Mouse (Mus musculus) forebrain, embryonic 14.5 days (tissue): ENCODE results near the gene Fibp. TPM values are rescaled to one million over a fixed set of nuclear protein-coding genes. Genes with fewer than 3 reads are reported as not detected.
A peak's percentile ranks its signal among the peaks of the same experiment; 100 is the strongest.
"Not testable (repeated sequence)": the region's sequence is repeated elsewhere in the genome, so short reads cannot be mapped to it uniquely, and the experiment has no call there.

Experiments
- ATAC-seq: fragments of 200-750 bp; cut with Nextera tagmentation; 2 replicates; pipeline ENCODE4 v1.8.0; 2017; ENCODE audit warnings: mild to moderate bottlenecking, moderate library complexity
- DNase-seq: peaks from one replicate; pipeline ENCODE4 v3.0.0-alpha.2; 2015; ENCODE audit warnings: low spot score
- H3K27ac ChIP-seq: fragments of 300-500 bp; sonication (generic); 2 replicates; pipeline ENCODE4 v1.5.1; 2014; ENCODE audit warnings: low read depth, mild to moderate bottlenecking, control low read depth, low read length, moderate library complexity
- H3K27me3 ChIP-seq: fragments of 300-500 bp; sonication (generic); replicated peaks from 2 replicates; pipeline ENCODE4 v1.6.1; 2014; ENCODE audit warnings: low read length, control low read depth, mixed read lengths; ENCODE audit not compliant: control insufficient read depth, insufficient read depth
- H3K36me3 ChIP-seq: fragments of 300-500 bp; sonication (generic); 2 replicates; pipeline ENCODE4 v1.6.1; 2014; ENCODE audit warnings: low read length, control low read depth; ENCODE audit not compliant: control insufficient read depth, insufficient read depth
- H3K4me1 ChIP-seq: fragments of 300-500 bp; sonication (generic); 2 replicates; pipeline ENCODE4 v1.6.1; 2014; ENCODE audit warnings: antibody characterized with exemption, low read length, control low read depth; ENCODE audit not compliant: control insufficient read depth, insufficient read depth
- H3K4me2 ChIP-seq: fragments of 300-500 bp; sonication (generic); 2 replicates; pipeline ENCODE4 v1.6.1; 2014; ENCODE audit warnings: mild to moderate bottlenecking, control low read depth, low read length
- H3K4me3 ChIP-seq: fragments of 300-500 bp; sonication (generic); 2 replicates; pipeline ENCODE4 v1.5.1; 2014; ENCODE audit warnings: low read depth, low read length, control low read depth
- H3K9ac ChIP-seq: fragments of 300-500 bp; sonication (generic); 2 replicates; pipeline ENCODE4 v1.6.1; 2014; ENCODE audit warnings: mild to moderate bottlenecking, low read length, control low read depth, moderate library complexity
- H3K9me3 ChIP-seq: fragments of 300-500 bp; sonication (generic); replicated peaks from 2 replicates; pipeline ENCODE4 v1.6.1; 2016; ENCODE audit warnings: low read length, control low read depth, mixed read lengths; ENCODE audit not compliant: control insufficient read depth
- WGBS: fragments of 180-500 bp; shearing (Covaris S2); extraction: QIAGEN DNeasy Blood & Tissue Kit; methylation state at CpG from one replicate; pipeline ENCODE4 v1.1.7; 2014; 5-methylcytosine and 5-hydroxymethylcytosine counted together
- polyA plus RNA-seq: library from polyadenylated mRNA; unstranded; fragments of >200 nt; fragmentation: Nextera tagmentation; extraction: Ambion mirVana; gene quantifications from 2 replicates; pipeline ENCODE4 v1.2.1, GENCODE M21; 2014

Gene Fibp
- polyA plus RNA-seq, 1 experiment from 2014 or later = 167 TPM

- Histone ChIP-seq H3K4me2 (peak within 1 kb of the TSS; percentile 80), H3K4me1 (peaks cover 14% of the 10 kb centered on the region), H3K4me3 (peak within 1 kb of the TSS; percentile 49), H3K36me3 (peaks cover 45% of the 10 kb centered on the region), H3K9ac (peak within 1 kb of the TSS; percentile 70), H3K27me3 (no peaks in the 10 kb centered on the region), H3K9me3 (no peaks in the 10 kb centered on the region), H3K27ac (peak within 1 kb of the TSS; percentile 97)
- DNase-seq (peak; percentile 96), ATAC-seq (peak; percentile 55)
- under 1% methylated on average over 39 of the region's 39 CpGs for WGBS
Observed at GRCm38 (mm10) chr19:5487768-5488550, 27.5 kb downstream of the Fibp start, which contains the start of gene Mus81. Mus81 (minus strand) TSS chr19:5488402.

- peak overlapping the region; percentile 49 for H3K4me3 ChIP-seq
- H3K4me2 ChIP-seq = peak overlapping the region; percentile 80
- WGBS = under 1% methylated on average over 26 of the region's 26 CpGs
- H3K9me3 ChIP-seq = no peaks in the 10 kb centered on the region
- peak; percentile 97 for DNase-seq
- H3K36me3 ChIP-seq = peaks cover 45% of the 10 kb centered on the region
- no peaks in the 10 kb centered on the region for H3K27me3 ChIP-seq
- peak; percentile 75 for ATAC-seq
- peak overlapping the region; percentile 97 for H3K27ac ChIP-seq
- H3K4me1 ChIP-seq = peaks cover 14% of the 10 kb centered on the region
- H3K9ac ChIP-seq = peak overlapping the region; percentile 70
Observed at GRCm38 (mm10) chr19:5488878-5489571, 28.6 kb downstream of the Fibp start.

DNA sequence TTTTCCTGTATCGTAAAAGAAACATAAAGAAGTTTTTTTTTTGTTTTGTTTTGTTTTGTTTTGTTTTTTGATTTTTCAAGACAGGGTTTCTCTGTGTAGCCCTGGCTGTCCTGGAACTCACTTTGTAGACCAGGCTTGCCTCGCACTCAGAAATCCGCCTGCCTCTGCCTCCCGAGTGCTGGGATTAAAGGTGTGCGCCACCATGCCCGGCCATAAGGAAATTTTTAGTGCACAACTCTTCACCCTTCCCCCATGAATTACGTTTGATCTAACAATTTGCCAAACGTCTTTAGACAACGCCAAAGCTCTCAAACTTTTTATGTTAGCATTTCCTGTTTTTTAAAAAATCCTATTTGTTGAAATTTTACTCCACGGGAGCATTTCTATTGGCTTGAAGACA is 29.3 kb downstream of the Fibp start:
- DNase-seq, ATAC-seq: not testable (repeated sequence)

DNA sequence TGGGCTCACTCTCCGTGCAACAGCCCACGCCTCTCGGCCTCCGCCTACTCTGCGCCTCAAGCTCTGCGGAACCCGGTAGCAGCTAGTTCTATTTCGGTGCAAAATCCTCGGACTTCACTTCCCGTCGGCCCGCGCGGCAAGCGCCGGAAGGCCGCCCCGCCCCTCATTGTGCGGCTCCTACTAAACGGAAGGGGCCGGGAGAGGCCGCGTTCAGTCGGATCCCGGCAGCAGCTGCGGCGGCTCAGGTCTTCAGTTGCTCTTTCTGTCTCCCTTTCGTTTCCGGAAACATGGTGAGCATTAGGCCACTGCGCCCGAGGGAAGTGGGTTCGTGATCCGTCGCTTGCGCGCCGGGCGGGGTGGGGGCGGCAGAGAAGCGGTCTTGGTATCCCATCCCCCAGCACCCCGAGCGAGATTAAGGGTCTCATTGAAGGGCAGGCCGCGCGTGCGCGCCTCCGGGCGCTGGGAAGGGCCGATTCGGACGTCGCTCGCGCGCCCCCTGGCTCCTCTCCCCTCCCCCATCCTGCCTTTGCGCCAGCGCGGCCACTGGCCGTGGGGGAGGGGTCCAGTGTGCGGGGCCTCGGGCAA is 30.0 kb downstream of the Fibp start, which contains the start of gene Cfl1:
Gene Cfl1, plus strand, starts transcription at position 143 of the 585 bp plus-strand sequence.
- peaks cover 14% of the 10 kb centered on the region for H3K4me1 ChIP-seq
- DNase-seq (peak; percentile 98), ATAC-seq (peak; percentile 80)
- peak within 1 kb of the TSS; percentile 80 for H3K4me2 ChIP-seq
- under 1% methylated on average over 45 of the region's 62 CpGs for WGBS
- H3K4me3 ChIP-seq = peak within 1 kb of the TSS; percentile 100
- H3K27me3 ChIP-seq = no peaks in the 10 kb centered on the region
- peaks cover 44% of the 10 kb centered on the region for H3K36me3 ChIP-seq
- peak within 1 kb of the TSS; percentile 99 for H3K27ac ChIP-seq
- peak within 1 kb of the TSS; percentile 96 for H3K9ac ChIP-seq
- H3K9me3 ChIP-seq = no peaks in the 10 kb centered on the region

More for the DNA sequence above, 29.3 kb downstream of the Fibp start:
- H3K27me3 ChIP-seq, H3K9me3 ChIP-seq, H3K9ac ChIP-seq: not testable (repeated sequence)
- Histone ChIP-seq H3K27ac (peak overlapping the region; percentile 99; the same call in 1 of the 2 replicates), H3K4me1 (peaks cover 14% of the 10 kb centered on the region), H3K36me3 (peaks cover 45% of the 10 kb centered on the region), H3K4me2 (peak overlapping the region; percentile 80), H3K4me3 (peak overlapping the region; percentile 100)
- WGBS = 52% methylated on average over 10 of the region's 10 CpGs

- Histone ChIP-seq H3K9me3 (no peaks in the 10 kb centered on the region), H3K4me2 (peak overlapping the region; percentile 68), H3K4me1 (peaks cover 14% of the 10 kb centered on the region), H3K27ac (peak overlapping the region; percentile 99), H3K27me3 (no peaks in the 10 kb centered on the region), H3K4me3 (peak overlapping the region; percentile 100), H3K36me3 (peaks cover 44% of the 10 kb centered on the region), H3K9ac (peak overlapping the region; percentile 96)
- WGBS = under 1% methylated on average over 59 of the region's 59 CpGs
- peak; percentile 79 for DNase-seq
- ATAC-seq = peak; percentile 14
Observed at GRCm38 (mm10) chr19:5490898-5491708, 30.7 kb downstream of the Fibp start.

GRCm38 (mm10) chr19:5492641-5493040 is 32.2 kb downstream of the Fibp start:
- Histone ChIP-seq H3K9ac (no peak overlapping the region), H3K4me2 (no peak overlapping the region), H3K9me3 (no peaks in the 10 kb centered on the region), H3K4me3 (no peak overlapping the region), H3K27ac (no peak overlapping the region), H3K4me1 (peaks cover 11% of the 10 kb centered on the region), H3K36me3 (peaks cover 55% of the 10 kb centered on the region), H3K27me3 (no peaks in the 10 kb centered on the region)
- ATAC-seq (no peak), DNase-seq (no peak)
- WGBS = 89% methylated on average over 4 of the region's 4 CpGs

DNA sequence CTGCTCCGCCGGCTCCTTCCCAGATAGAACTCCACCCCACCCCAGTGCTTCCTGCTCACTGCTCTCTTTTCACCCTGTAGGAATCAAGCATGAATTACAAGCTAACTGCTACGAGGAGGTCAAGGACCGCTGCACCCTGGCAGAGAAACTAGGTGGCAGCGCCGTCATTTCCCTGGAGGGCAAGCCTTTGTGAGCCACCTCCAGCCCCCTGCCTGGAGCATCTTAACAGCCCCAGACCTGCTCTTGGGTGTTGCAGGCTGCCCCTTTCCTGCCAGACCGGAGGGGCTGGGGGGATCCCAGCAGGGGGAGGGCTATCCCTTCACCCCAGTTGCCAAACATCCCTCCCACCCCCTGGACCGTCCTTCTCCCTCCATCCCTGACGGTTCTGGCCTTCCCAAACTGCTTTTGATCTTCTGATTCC is 32.9 kb downstream of the Fibp start:
- peaks cover 58% of the 10 kb centered on the region for H3K36me3 ChIP-seq
- 71% methylated on average over 9 of the region's 9 CpGs for WGBS
- H3K9me3 ChIP-seq, H3K9ac ChIP-seq, ATAC-seq, H3K4me3 ChIP-seq, H3K27ac ChIP-seq, H3K4me2 ChIP-seq, DNase-seq, H3K27me3 ChIP-seq: not testable (repeated sequence)
- peaks cover 11% of the 10 kb centered on the region for H3K4me1 ChIP-seq

- H3K9me3 ChIP-seq = no peaks in the 10 kb centered on the region
- no peak overlapping the region for H3K27ac ChIP-seq
- H3K9ac ChIP-seq = no peak overlapping the region
- 94% methylated on average over 3 of the region's 3 CpGs for WGBS
- no peaks in the 10 kb centered on the region for H3K27me3 ChIP-seq
- peaks cover 7% of the 10 kb centered on the region; the same call in 1 of the 2 replicates for H3K4me1 ChIP-seq
- DNase-seq (no peak), ATAC-seq (no peak)
- H3K4me3 ChIP-seq = no peak overlapping the region
- H3K36me3 ChIP-seq = peaks cover 58% of the 10 kb centered on the region
- H3K4me2 ChIP-seq = no peak overlapping the region
Observed at GRCm38 (mm10) chr19:5494314-5494713, 33.9 kb downstream of the Fibp start.
